Mouse (Mus musculus): ENCODE measurements around the gene Olfr701. TPM values are rescaled to one million over a fixed set of nuclear protein-coding genes. Genes with fewer than 3 reads are reported as not detected.

Gene Olfr701
- not detected for total RNA-seq (2021)
- long read RNA-seq, experiment 1, result 0 reads
- long read RNA-seq, experiment 2, result 0 reads

DNA sequence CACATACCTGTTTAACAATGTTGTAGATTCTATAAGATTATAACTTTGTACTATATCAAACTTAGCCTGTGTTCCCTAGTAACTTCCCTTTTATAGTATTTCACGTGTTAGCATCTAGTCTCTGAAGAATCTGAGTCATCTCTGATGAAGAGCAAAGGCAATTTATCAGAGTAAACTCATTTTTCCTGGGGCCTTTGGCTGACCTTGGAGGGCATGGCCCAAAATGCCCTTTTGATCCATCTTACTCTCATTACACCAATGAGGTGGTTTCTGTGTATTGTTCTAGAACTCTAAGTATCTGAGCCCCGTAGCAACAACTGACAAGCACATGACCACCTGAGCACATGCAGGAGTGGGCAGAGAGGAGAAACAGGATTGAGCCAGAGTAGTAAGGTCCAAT is at the start of gene Olfr701:
Gene Olfr701 (plus strand): TSS at position 301 of the 400 bp plus-strand sequence.
- DNase-seq (ENCODE audit: low spot score in 2 of 2), result no peak

DNA sequence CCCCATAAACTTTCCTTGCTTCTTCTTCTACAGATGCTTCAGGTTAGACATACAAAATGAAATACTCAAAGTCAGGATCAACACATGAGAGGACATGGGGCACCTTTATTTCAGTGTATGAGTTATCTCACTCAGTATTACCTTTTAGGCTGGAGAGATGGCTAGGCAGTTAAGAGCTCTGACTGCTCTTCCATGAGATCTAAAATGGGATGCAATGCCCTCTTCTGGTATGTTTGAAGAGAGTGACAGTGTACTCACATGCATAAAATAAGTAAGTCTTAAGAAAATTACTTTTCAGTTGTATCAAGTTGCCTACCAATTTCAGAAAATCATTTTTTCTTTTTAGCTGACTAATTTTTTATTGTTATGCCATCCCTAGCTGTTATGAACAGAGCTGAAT is 25.6 kb upstream of the Olfr701 start:
- no peak for DNase-seq (ENCODE audit: low spot score in 2 of 2)

DNA sequence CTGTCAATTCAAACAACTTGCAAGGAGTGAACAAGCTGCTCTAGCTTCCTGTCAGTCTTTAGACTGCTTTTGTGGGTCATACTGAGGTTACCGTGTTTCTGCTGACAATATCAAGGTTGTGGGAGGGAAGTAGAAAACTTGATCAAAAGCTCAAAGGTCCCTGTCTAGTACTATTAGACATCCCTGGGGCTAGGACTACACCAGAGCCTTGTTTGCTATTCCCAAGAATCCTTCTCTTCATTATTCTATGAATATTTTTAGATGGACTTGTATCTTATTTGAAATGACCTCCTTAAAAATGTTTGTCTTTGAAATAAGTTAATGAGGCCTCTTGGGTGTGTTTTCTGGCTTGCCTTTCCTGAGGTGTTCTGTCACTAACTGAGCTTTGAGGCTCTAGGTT is 20.8 kb upstream of the Olfr701 start, which contains the start of gene Olfr699:
Gene Olfr699 (minus strand): TSS at position 101 of the 400 bp plus-strand sequence.
- no peak for DNase-seq (ENCODE audit: low spot score in 2 of 2)

DNA sequence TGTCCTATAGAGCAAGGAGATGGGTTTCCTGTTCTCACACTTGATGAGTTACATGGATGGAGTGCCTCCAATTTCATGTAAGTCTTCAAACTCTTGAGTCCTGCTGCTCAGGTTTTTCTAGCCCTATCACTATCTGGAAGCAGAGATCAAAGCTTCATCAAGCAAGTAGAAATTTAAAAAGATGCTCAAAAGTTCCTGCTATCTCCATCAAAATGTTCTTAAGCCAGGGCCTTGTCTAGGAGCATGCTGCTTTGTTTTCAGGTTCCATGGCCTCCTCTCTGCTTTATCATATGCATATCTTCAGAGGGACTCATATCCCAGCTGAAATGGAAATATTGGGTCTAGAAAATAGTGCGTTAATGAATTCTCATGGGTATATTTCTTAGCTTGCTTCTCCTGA is 5.2 kb upstream of the Olfr701 start, which contains the start of gene Olfr700:
Gene Olfr700 (minus strand): TSS at position 101 of the 400 bp plus-strand sequence.
- no peak for DNase-seq (ENCODE audit: low spot score in 2 of 2)

DNA sequence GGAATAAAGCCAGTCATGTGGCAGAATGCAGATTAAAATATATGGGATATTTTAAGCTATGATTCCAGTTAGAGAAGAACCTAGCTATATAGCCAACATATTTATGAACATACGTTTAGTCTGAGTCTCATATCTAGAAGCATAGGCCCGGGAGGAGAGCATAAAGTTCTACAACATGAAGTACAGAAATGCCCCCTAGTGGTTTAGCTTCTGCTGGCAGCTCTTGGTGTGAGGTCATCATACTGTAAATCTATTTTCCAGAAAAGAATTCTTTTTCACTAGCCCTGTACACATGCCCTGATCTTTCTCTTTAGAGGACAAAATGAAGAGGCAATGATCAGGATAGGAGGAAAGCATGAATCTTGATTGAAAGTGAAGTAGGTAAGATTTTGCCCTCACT is 1.8 kb downstream of the Olfr701 start:
- no peak for DNase-seq (ENCODE audit: low spot score in 2 of 2)

DNA sequence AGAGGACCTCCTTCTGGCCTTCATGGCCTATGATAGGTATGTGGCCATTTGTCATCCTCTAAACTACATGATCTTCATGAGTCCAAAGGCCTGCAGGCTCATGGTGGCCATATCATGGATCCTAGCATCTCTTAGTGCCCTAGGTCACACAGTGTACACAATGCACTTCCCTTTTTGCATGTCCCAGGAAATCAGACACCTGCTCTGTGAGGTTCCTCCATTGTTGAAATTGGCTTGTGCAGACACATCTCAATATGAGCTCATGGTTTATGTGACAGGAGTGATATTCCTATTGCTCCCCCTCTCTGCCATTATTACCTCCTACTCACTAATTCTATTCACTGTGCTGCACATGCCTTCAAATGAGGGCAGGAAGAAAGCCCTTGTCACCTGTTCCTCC is 4.5 kb downstream of the Olfr701 start:
- no peak for DNase-seq (ENCODE audit: low spot score in 2 of 2)

DNA sequence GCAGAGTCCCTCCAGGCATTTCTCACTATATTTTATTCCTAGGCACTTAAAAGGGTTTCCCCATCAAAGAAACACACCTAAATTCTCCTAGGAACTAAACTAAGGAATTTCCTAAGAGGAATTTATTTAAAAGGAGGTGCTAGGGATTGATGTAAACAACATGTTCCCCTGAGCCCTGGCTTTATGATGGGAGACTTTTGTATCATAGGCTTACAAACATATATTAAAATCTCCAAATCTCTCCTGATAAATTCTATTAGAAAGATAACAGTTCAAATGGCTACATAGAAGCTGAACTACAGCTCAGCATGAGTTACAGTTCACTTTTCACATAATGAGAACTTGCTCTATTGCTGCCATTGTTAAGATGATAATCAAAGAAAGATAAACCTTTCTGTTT is 19.9 kb downstream of the Olfr701 start, which contains the start of gene Olfr702:
Gene Olfr702 (minus strand): TSS at position 101 of the 400 bp plus-strand sequence.
- no peak for DNase-seq (ENCODE audit: low spot score in 2 of 2)

DNA sequence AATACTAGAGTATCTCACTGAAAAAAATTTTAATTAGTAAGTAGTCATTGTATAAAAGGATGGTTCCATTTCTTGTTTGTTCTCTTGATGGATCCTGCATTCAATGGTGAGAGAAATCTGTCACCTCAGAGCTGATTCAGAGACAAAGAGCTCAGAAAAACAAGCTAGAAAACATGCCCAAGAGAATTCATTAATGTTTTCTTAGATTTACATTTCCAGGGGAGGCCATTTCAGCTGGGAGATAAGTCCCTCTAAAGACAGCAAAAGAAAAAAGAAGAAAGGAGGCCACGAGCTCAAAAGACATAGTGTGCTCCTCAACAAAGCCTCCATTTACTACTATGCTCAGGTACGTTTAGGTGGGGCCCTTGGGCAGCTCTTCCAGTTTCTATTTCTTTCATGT is 29.1 kb downstream of the Olfr701 start, which contains the start of gene Olfr703:
Gene Olfr703 (plus strand): TSS at position 301 of the 400 bp plus-strand sequence.
- no peak for DNase-seq (ENCODE audit: low spot score in 2 of 2)

DNA sequence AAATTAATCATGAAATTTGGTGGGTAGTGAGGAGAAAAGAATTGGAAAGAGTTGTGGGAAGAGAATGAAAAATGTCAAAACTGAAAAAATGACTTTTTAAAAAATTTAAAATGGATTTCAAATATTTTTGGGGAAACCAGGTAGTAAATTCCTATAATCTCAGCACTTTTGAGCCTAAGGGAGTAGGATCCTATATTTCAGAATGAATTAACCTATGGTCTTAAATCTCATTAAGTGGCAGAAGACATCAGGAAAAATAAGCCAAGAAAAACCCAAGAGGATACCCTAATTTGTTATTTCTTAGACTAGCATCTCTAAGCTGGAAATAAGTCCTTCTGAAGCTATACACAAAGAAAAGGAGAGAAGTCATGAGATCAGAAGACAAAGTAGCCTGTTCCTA is 49.0 kb downstream of the Olfr701 start, which contains the start of gene Olfr704:
Gene Olfr704 (plus strand): TSS at position 301 of the 400 bp plus-strand sequence.
- DNase-seq (ENCODE audit: low spot score in 2 of 2), result no peak

Other genes with a start within 250 kb of the Olfr701 start
- not detected for gene Olfr693, start 133.5 kb upstream of the Olfr701 start, total RNA-seq (2021)
- gene Olfr694, start 122.3 kb upstream of the Olfr701 start, total RNA-seq (2021), result not detected
- not detected for gene Olfr695, start 97.7 kb upstream of the Olfr701 start, total RNA-seq (2021)
- not detected for gene Olfr697, start 71.7 kb upstream of the Olfr701 start, total RNA-seq (2021)
- gene Olfr698, start 58.7 kb upstream of the Olfr701 start, total RNA-seq (2021), result not detected
- gene Olfr699, start 20.9 kb upstream of the Olfr701 start, total RNA-seq (2021), result not detected
- not detected for gene Olfr700, start 5.3 kb upstream of the Olfr701 start, total RNA-seq (2021)
- not detected for gene Olfr702, start 19.8 kb downstream of the Olfr701 start, total RNA-seq (2021)
- gene Olfr703, start 29.2 kb downstream of the Olfr701 start, total RNA-seq (2021), result not detected
- not detected for gene Olfr704, start 49.1 kb downstream of the Olfr701 start, total RNA-seq (2021)
- gene Olfr705, start 62.8 kb downstream of the Olfr701 start, total RNA-seq (2021), result not detected
- not detected for gene Olfr706, start 74.0 kb downstream of the Olfr701 start, total RNA-seq (2021)
- gene Olfr707, start 87.1 kb downstream of the Olfr701 start, total RNA-seq (2021), result not detected
- not detected for gene Olfr1532-ps1, start 93.9 kb downstream of the Olfr701 start, total RNA-seq (2021)
- gene Olfr709-ps1, start 118.1 kb downstream of the Olfr701 start, total RNA-seq (2021), result under 1 TPM in 1 of 2 experiments, not detected in 1; 0.07 TPM
- not detected for gene Olfr710, start 134.2 kb downstream of the Olfr701 start, total RNA-seq (2021)
- gene Olfr6, start 149.8 kb downstream of the Olfr701 start, total RNA-seq (2021), result not detected
- not detected for gene Olfr711, start 161.3 kb downstream of the Olfr701 start, total RNA-seq (2021)
- gene Olfr2, start 191.9 kb downstream of the Olfr701 start, total RNA-seq (2021), result not detected
- not detected for gene Olfr713, start 217.0 kb downstream of the Olfr701 start, total RNA-seq (2021)